Mouse (Mus musculus) kidney, postnatal 0 days (tissue): ENCODE measurements around the gene Osbpl10. TPM values are rescaled to one million over a fixed set of nuclear protein-coding genes. Genes with fewer than 3 reads are reported as not detected.
"Not testable (repeated sequence)": the region's sequence is repeated elsewhere in the genome, so short reads cannot be mapped to it uniquely, and the experiment has no call there.

Experiments
- ATAC-seq: fragments of 200-750 bp; cut with Nextera tagmentation; replicated peaks from 2 replicates; pipeline ENCODE4 v1.8.0; 2017; ENCODE audit warnings: low read depth, moderate number of reproducible peaks, moderate TSS enrichment, moderate library complexity; ENCODE audit not compliant: low FRiP score
- DNase-seq: peaks from one replicate; pipeline ENCODE4 v3.0.0-alpha.2; 2016; ENCODE audit warnings: low spot score
- H3K27ac ChIP-seq: fragments of 300-500 bp; sonication (generic); 2 replicates; pipeline ENCODE4 v1.5.1; 2014; ENCODE audit warnings: mild to moderate bottlenecking
- H3K27me3 ChIP-seq: fragments of 300-500 bp; sonication (generic); 2 replicates; pipeline ENCODE4 v1.6.1; 2014; ENCODE audit warnings: low read length, mixed read lengths; ENCODE audit not compliant: insufficient read depth
- H3K36me3 ChIP-seq: fragments of 300-500 bp; sonication (generic); 2 replicates; pipeline ENCODE4 v1.6.1; 2014; ENCODE audit warnings: low read length, mixed read lengths; ENCODE audit not compliant: insufficient read depth
- H3K4me1 ChIP-seq: fragments of 300-500 bp; sonication (generic); replicated peaks from 2 replicates; pipeline ENCODE4 v1.6.1; 2014; ENCODE audit warnings: antibody characterized with exemption, low read length, mixed read lengths; ENCODE audit not compliant: insufficient read depth
- H3K4me2 ChIP-seq: fragments of 300-500 bp; sonication (generic); 2 replicates; pipeline ENCODE4 v1.6.1; 2014; ENCODE audit warnings: mild to moderate bottlenecking, low read length, moderate library complexity, mixed read lengths
- H3K4me3 ChIP-seq: fragments of 300-500 bp; sonication (generic); replicated peaks from 2 replicates; pipeline ENCODE4 v1.5.1; 2014; ENCODE audit warnings: low read depth, low read length
- H3K9ac ChIP-seq: fragments of 300-500 bp; sonication (generic); 2 replicates; pipeline ENCODE4 v1.6.1; 2014; ENCODE audit warnings: low read depth, low read length
- H3K9me3 ChIP-seq: fragments of 300-500 bp; sonication (generic); replicated peaks from 2 replicates; pipeline ENCODE4 v1.6.1; 2016; ENCODE audit warnings: low read length, inconsistent platforms, mixed read lengths
- CTCF ChIP-seq: IDR thresholded peaks from 2 replicates; pipeline ENCODE4 v1.5.1; 2016; ENCODE audit warnings: antibody characterized with exemption, low read depth, mild to moderate bottlenecking, moderate library complexity
- WGBS: fragments of 180-500 bp; shearing (Covaris S2); extraction: QIAGEN DNeasy Blood & Tissue Kit; methylation state at CpG from one replicate; pipeline ENCODE4 v1.1.7; 2014; 5-methylcytosine and 5-hydroxymethylcytosine counted together
- polyA plus RNA-seq: library from polyadenylated mRNA; unstranded; fragments of >200 nt; fragmentation: Nextera tagmentation; extraction: Ambion mirVana; gene quantifications from 2 replicates; pipeline ENCODE4 v1.2.1, GENCODE M21; 2015

Gene Osbpl10
- polyA plus RNA-seq, 1 experiment from 2014 or later = 2.8 TPM

GRCm38 (mm10) chr9:115020141-115020540, 41.8 kb downstream of the Osbpl10 start:
- H3K4me1 ChIP-seq = no peaks in the 10 kb centered on the region
- DNase-seq (no peak), ATAC-seq (no peak)
- no peak for TF ChIP-seq CTCF
- H3K4me3 ChIP-seq = no peak overlapping the region
- no peak overlapping the region for H3K27ac ChIP-seq
- 80% methylated on average over 7 of the region's 7 CpGs for WGBS
- H3K9ac ChIP-seq = no peak overlapping the region
- H3K4me2 ChIP-seq = no peak overlapping the region
- no peaks in the 10 kb centered on the region for H3K9me3 ChIP-seq
- no peaks in the 10 kb centered on the region for H3K36me3 ChIP-seq
- H3K27me3 ChIP-seq = no peaks in the 10 kb centered on the region

GRCm38 (mm10) chr9:115021419-115021818, 43.0 kb downstream of the Osbpl10 start:
- H3K4me1 ChIP-seq = no peaks in the 10 kb centered on the region
- no peak for DNase-seq
- TF ChIP-seq CTCF = no peak
- H3K4me2 ChIP-seq = no peak overlapping the region
- WGBS = 88% methylated on average over 2 of the region's 2 CpGs
- no peaks in the 10 kb centered on the region for H3K36me3 ChIP-seq
- H3K4me3 ChIP-seq = no peak overlapping the region
- no peaks in the 10 kb centered on the region for H3K27me3 ChIP-seq
- H3K27ac ChIP-seq = no peak overlapping the region
- no peak overlapping the region for H3K9ac ChIP-seq
- no peaks in the 10 kb centered on the region for H3K9me3 ChIP-seq
- ATAC-seq = no peak

GRCm38 (mm10) chr9:115023137-115023536, 44.8 kb downstream of the Osbpl10 start:
- Histone ChIP-seq H3K27ac (no peak overlapping the region), H3K9ac (no peak overlapping the region), H3K4me1 (no peaks in the 10 kb centered on the region), H3K27me3 (no peaks in the 10 kb centered on the region), H3K4me3 (no peak overlapping the region), H3K4me2 (no peak overlapping the region), H3K9me3 (no peaks in the 10 kb centered on the region), H3K36me3 (no peaks in the 10 kb centered on the region)
- TF ChIP-seq CTCF = no peak
- WGBS = 82% methylated on average over 3 of the region's 3 CpGs
- DNase-seq (no peak), ATAC-seq (no peak)

GRCm38 (mm10) chr9:115023708-115024383, 45.5 kb downstream of the Osbpl10 start:
- ATAC-seq (no peak), DNase-seq (no peak)
- Histone ChIP-seq H3K9ac (no peak overlapping the region), H3K9me3 (no peaks in the 10 kb centered on the region), H3K4me3 (no peak overlapping the region), H3K27me3 (no peaks in the 10 kb centered on the region), H3K27ac (no peak overlapping the region), H3K4me1 (no peaks in the 10 kb centered on the region), H3K4me2 (no peak overlapping the region), H3K36me3 (no peaks in the 10 kb centered on the region)
- no peak for TF ChIP-seq CTCF
- WGBS = 89% methylated on average over 10 of the region's 10 CpGs

- H3K4me1 ChIP-seq = no peaks in the 10 kb centered on the region
- no peaks in the 10 kb centered on the region for H3K27me3 ChIP-seq
- TF ChIP-seq CTCF = no peak
- no peak overlapping the region for H3K4me3 ChIP-seq
- no peaks in the 10 kb centered on the region for H3K9me3 ChIP-seq
- H3K4me2 ChIP-seq = no peak overlapping the region
- DNase-seq = no peak
- 43% methylated on average over 3 of the region's 3 CpGs for WGBS
- H3K27ac ChIP-seq = no peak overlapping the region
- no peak overlapping the region for H3K9ac ChIP-seq
- no peaks in the 10 kb centered on the region for H3K36me3 ChIP-seq
- ATAC-seq = no peak
Observed at GRCm38 (mm10) chr9:115029307-115029706, 50.9 kb downstream of the Osbpl10 start.

GRCm38 (mm10) chr9:115030581-115030980, 52.2 kb downstream of the Osbpl10 start:
- Histone ChIP-seq H3K9me3 (no peaks in the 10 kb centered on the region), H3K9ac (no peak overlapping the region), H3K27ac (no peak overlapping the region), H3K4me1 (no peaks in the 10 kb centered on the region), H3K4me3 (no peak overlapping the region), H3K27me3 (no peaks in the 10 kb centered on the region), H3K4me2 (no peak overlapping the region), H3K36me3 (no peaks in the 10 kb centered on the region)
- no peak for TF ChIP-seq CTCF
- 76% methylated on average over 4 of the region's 4 CpGs for WGBS
- DNase-seq (no peak), ATAC-seq (no peak)

GRCm38 (mm10) chr9:115031046-115031445, 52.7 kb downstream of the Osbpl10 start:
- not testable (repeated sequence) for H3K4me1 ChIP-seq, H3K9ac ChIP-seq

More at GRCm38 (mm10) chr9:115031046-115031445, 52.7 kb downstream of the Osbpl10 start:
- H3K9me3 ChIP-seq, H3K36me3 ChIP-seq, H3K27me3 ChIP-seq, H3K27ac ChIP-seq, ATAC-seq, H3K4me2 ChIP-seq, H3K4me3 ChIP-seq, DNase-seq: not testable (repeated sequence)
- WGBS = 80% methylated on average over 1 of the region's 1 CpGs
